Mouse (Mus musculus) limb, embryonic 12.5 days (tissue): ENCODE data around the gene Lamc2. TPM values are rescaled to one million over a fixed set of nuclear protein-coding genes. Genes with fewer than 3 reads are reported as not detected.
"Not testable (repeated sequence)": the region's sequence is repeated elsewhere in the genome, so short reads cannot be mapped to it uniquely, and the experiment has no call there.

Source experiments
- ATAC-seq: fragments of 200-750 bp; cut with Nextera tagmentation; 2 replicates; pipeline ENCODE4 v1.8.0; 2017; ENCODE audit warnings: low read depth, moderate TSS enrichment; ENCODE audit not compliant: insufficient number of reproducible peaks, insufficient read depth, low FRiP score, low TSS enrichment
- H3K27ac ChIP-seq: fragments of 300-500 bp; sonication (generic); 2 replicates; pipeline ENCODE4 v1.5.1; 2016; ENCODE audit warnings: mild to moderate bottlenecking, moderate library complexity
- H3K27me3 ChIP-seq: fragments of 300-500 bp; sonication (generic); 2 replicates; pipeline ENCODE4 v1.6.1; 2016; ENCODE audit warnings: mild to moderate bottlenecking, moderate library complexity
- H3K36me3 ChIP-seq: fragments of 300-500 bp; sonication (generic); 2 replicates; pipeline ENCODE4 v1.6.1; 2016; ENCODE audit warnings: mild to moderate bottlenecking, moderate library complexity
- H3K4me1 ChIP-seq: fragments of 300-500 bp; sonication (generic); replicated peaks from 2 replicates; pipeline ENCODE4 v1.6.1; 2016
- H3K4me2 ChIP-seq: fragments of 300-500 bp; sonication (generic); 2 replicates; pipeline ENCODE4 v1.6.1; 2016; ENCODE audit warnings: mild to moderate bottlenecking, moderate library complexity
- H3K4me3 ChIP-seq: fragments of 300-500 bp; sonication (generic); replicated peaks from 2 replicates; pipeline ENCODE4 v1.5.1; 2016; ENCODE audit warnings: mild to moderate bottlenecking
- H3K9ac ChIP-seq: fragments of 300-500 bp; sonication (generic); replicated peaks from 2 replicates; pipeline ENCODE4 v1.6.1; 2016; ENCODE audit warnings: mild to moderate bottlenecking, moderate library complexity
- H3K9me3 ChIP-seq: fragments of 300-500 bp; sonication (generic); 2 replicates; pipeline ENCODE4 v1.6.1; 2016; ENCODE audit warnings: mild to moderate bottlenecking, moderate library complexity
- WGBS: fragments of 180-500 bp; shearing (Covaris S2); methylation state at CpG from one replicate; pipeline ENCODE4 v1.1.7; 2016; 5-methylcytosine and 5-hydroxymethylcytosine counted together
- polyA plus RNA-seq: library from polyadenylated mRNA; unstranded; fragments of >200 nt; fragmentation: Nextera tagmentation; extraction: Ambion mirVana; gene quantifications from 2 replicates; pipeline ENCODE4 v1.2.1, GENCODE M21; 2016

Gene Lamc2
- polyA plus RNA-seq, 1 experiment from 2014 or later, result 5.8 TPM

GRCm38 (mm10) chr1:153093581-153093980, 92.7 kb downstream of the Lamc2 start:
- Histone ChIP-seq H3K9ac (no peak overlapping the region), H3K27ac (no peak overlapping the region), H3K27me3 (no peaks in the 10 kb centered on the region; the same call in 1 of the 2 replicates), H3K4me1 (peaks cover 25% of the 10 kb centered on the region), H3K4me2 (no peak overlapping the region), H3K36me3 (no peaks in the 10 kb centered on the region), H3K9me3 (no peaks in the 10 kb centered on the region), H3K4me3 (no peak overlapping the region)
- WGBS, result 58% methylated on average over 4 of the region's 4 CpGs
- ATAC-seq, result no peak

- no peak for ATAC-seq
- Histone ChIP-seq H3K9ac (no peak overlapping the region), H3K4me1 (peaks cover 21% of the 10 kb centered on the region), H3K9me3 (no peaks in the 10 kb centered on the region), H3K4me2 (no peak overlapping the region), H3K36me3 (no peaks in the 10 kb centered on the region), H3K4me3 (no peak overlapping the region), H3K27ac (no peak overlapping the region), H3K27me3 (no peaks in the 10 kb centered on the region; the same call in 1 of the 2 replicates)
- 62% methylated on average over 5 of the region's 5 CpGs for WGBS
Observed at GRCm38 (mm10) chr1:153093172-153093571, 93.1 kb downstream of the Lamc2 start.

- no peaks in the 10 kb centered on the region for H3K9me3 ChIP-seq
- peaks cover 21% of the 10 kb centered on the region for H3K4me1 ChIP-seq
- no peak overlapping the region for H3K4me2 ChIP-seq
- WGBS, result 53% methylated on average over 5 of the region's 5 CpGs
- H3K27ac ChIP-seq, result no peak overlapping the region
- H3K36me3 ChIP-seq, result no peaks in the 10 kb centered on the region
- ATAC-seq, result no peak; the same call in 1 of the 2 replicates
- H3K27me3 ChIP-seq, result no peaks in the 10 kb centered on the region; the same call in 1 of the 2 replicates
- no peak overlapping the region for H3K9ac ChIP-seq
- H3K4me3 ChIP-seq, result no peak overlapping the region
Observed at GRCm38 (mm10) chr1:153092237-153092975, 93.8 kb downstream of the Lamc2 start.

- no peak; the same call in 1 of the 2 replicates for ATAC-seq
- Histone ChIP-seq H3K36me3 (no peaks in the 10 kb centered on the region), H3K4me3 (no peak overlapping the region), H3K27me3 (no peaks in the 10 kb centered on the region; the same call in 1 of the 2 replicates), H3K4me2 (no peak overlapping the region), H3K4me1 (peaks cover 20% of the 10 kb centered on the region), H3K9me3 (no peaks in the 10 kb centered on the region), H3K9ac (no peak overlapping the region), H3K27ac (no peak overlapping the region)
- WGBS, result 30% methylated on average over 9 of the region's 9 CpGs
Observed at GRCm38 (mm10) chr1:153091438-153092236, 94.6 kb downstream of the Lamc2 start.

- no peak overlapping the region for H3K9ac ChIP-seq
- no peaks in the 10 kb centered on the region for H3K9me3 ChIP-seq
- H3K27me3 ChIP-seq, result no peaks in the 10 kb centered on the region; the same call in 1 of the 2 replicates
- no peak overlapping the region for H3K4me3 ChIP-seq
- H3K36me3 ChIP-seq, result no peaks in the 10 kb centered on the region
- no peak for ATAC-seq
- H3K4me2 ChIP-seq, result no peak overlapping the region
- H3K27ac ChIP-seq, result no peak overlapping the region
- WGBS, result 51% methylated on average over 4 of the region's 4 CpGs
- H3K4me1 ChIP-seq, result peaks cover 12% of the 10 kb centered on the region
Observed at GRCm38 (mm10) chr1:153090807-153091206, 95.4 kb downstream of the Lamc2 start.

GRCm38 (mm10) chr1:153090081-153090480, 96.2 kb downstream of the Lamc2 start:
- H3K36me3 ChIP-seq, result no peaks in the 10 kb centered on the region
- no peak overlapping the region for H3K9ac ChIP-seq
- no peak overlapping the region for H3K4me3 ChIP-seq
- H3K4me2 ChIP-seq, result no peak overlapping the region
- H3K4me1 ChIP-seq, result peaks cover 12% of the 10 kb centered on the region
- no peaks in the 10 kb centered on the region for H3K9me3 ChIP-seq
- H3K27ac ChIP-seq, result no peak overlapping the region
- no peaks in the 10 kb centered on the region; the same call in 1 of the 2 replicates for H3K27me3 ChIP-seq
- no peak for ATAC-seq
- 88% methylated on average over 2 of the region's 2 CpGs for WGBS

- WGBS, result 79% methylated on average over 5 of the region's 5 CpGs
- no peak for ATAC-seq
- H3K9ac ChIP-seq, result no peak overlapping the region
Observed at GRCm38 (mm10) chr1:153087771-153088170, 98.5 kb downstream of the Lamc2 start.

GRCm38 (mm10) chr1:153085198-153085597, 101.0 kb downstream of the Lamc2 start:
- ATAC-seq, result no peak
- Histone ChIP-seq H3K4me2 (no peak overlapping the region), H3K27me3 (no peaks in the 10 kb centered on the region), H3K9ac (no peak overlapping the region), H3K36me3 (no peaks in the 10 kb centered on the region), H3K4me1 (no peaks in the 10 kb centered on the region), H3K27ac (no peak overlapping the region), H3K4me3 (no peak overlapping the region), H3K9me3 (0 out of 2 replicates have a peak, but pooled peaks cover 4% of the 10 kb centered on the region)
- 89% methylated on average over 5 of the region's 5 CpGs for WGBS

More at GRCm38 (mm10) chr1:153087771-153088170, 98.5 kb downstream of the Lamc2 start:
- H3K36me3 ChIP-seq, result no peaks in the 10 kb centered on the region
- no peak overlapping the region for H3K4me3 ChIP-seq
- H3K4me1 ChIP-seq, result peaks cover 12% of the 10 kb centered on the region
- H3K27me3 ChIP-seq, result no peaks in the 10 kb centered on the region; the same call in 1 of the 2 replicates
- H3K4me2 ChIP-seq, result no peak overlapping the region
- H3K9me3 ChIP-seq, result 0 out of 2 replicates have a peak, but pooled peaks cover 4% of the 10 kb centered on the region
- H3K27ac ChIP-seq, result no peak overlapping the region

GRCm38 (mm10) chr1:153084191-153084590, 102.1 kb downstream of the Lamc2 start:
- Histone ChIP-seq H3K36me3 (no peaks in the 10 kb centered on the region), H3K4me1 (no peaks in the 10 kb centered on the region), H3K4me2 (no peak overlapping the region), H3K9ac (no peak overlapping the region), H3K27ac (no peak overlapping the region), H3K4me3 (no peak overlapping the region), H3K27me3 (no peaks in the 10 kb centered on the region), H3K9me3 (0 out of 2 replicates have a peak, but pooled peaks cover 4% of the 10 kb centered on the region)
- WGBS, result 67% methylated on average over 6 of the region's 6 CpGs
- no peak for ATAC-seq

GRCm38 (mm10) chr1:153083233-153083632, 103.0 kb downstream of the Lamc2 start:
- H3K4me1 ChIP-seq, H3K4me2 ChIP-seq, H3K9me3 ChIP-seq, ATAC-seq, H3K9ac ChIP-seq, H3K36me3 ChIP-seq, H3K4me3 ChIP-seq, H3K27me3 ChIP-seq, H3K27ac ChIP-seq: not testable (repeated sequence)
- WGBS, result 79% methylated on average over 9 of the region's 14 CpGs

GRCm38 (mm10) chr1:153075955-153076354, 110.3 kb downstream of the Lamc2 start:
- H3K36me3 ChIP-seq, result no peaks in the 10 kb centered on the region
- no peak overlapping the region for H3K4me2 ChIP-seq
- no peaks in the 10 kb centered on the region for H3K9me3 ChIP-seq
- H3K27ac ChIP-seq, result no peak overlapping the region
- ATAC-seq, result no peak
- peaks cover 32% of the 10 kb centered on the region for H3K27me3 ChIP-seq
- H3K4me3 ChIP-seq, result no peak overlapping the region
- WGBS, result 54% methylated on average over 6 of the region's 6 CpGs
- H3K4me1 ChIP-seq, result peaks cover 24% of the 10 kb centered on the region
- H3K9ac ChIP-seq, result no peak overlapping the region
